Mouse (Mus musculus) brown adipose tissue, adult 24 weeks (tissue): ENCODE results near the gene Rem2. TPM values are rescaled to one million over a fixed set of nuclear protein-coding genes. Genes with fewer than 3 reads are reported as not detected.

Experiments used
- H3K27ac ChIP-seq: fragments of 200-500 bp; replicated peaks from 2 replicates; pipeline ENCODE4 v1.5.1; 2012; ENCODE audit warnings: low read depth, mild to moderate bottlenecking, low read length
- H3K4me1 ChIP-seq: fragments of 200-500 bp; 2 replicates; pipeline ENCODE4 v1.6.1; 2012; ENCODE audit warnings: low read length, mixed read lengths; ENCODE audit not compliant: control insufficient read depth, insufficient read depth, insufficient read length
- H3K4me3 ChIP-seq: fragments of 200-500 bp; 2 replicates; pipeline ENCODE4 v1.5.1; 2012; ENCODE audit warnings: low read depth, mild to moderate bottlenecking, low read length, moderate library complexity; ENCODE audit not compliant: insufficient read depth
- polyA plus RNA-seq: library from polyadenylated mRNA; stranded (reverse); fragments of >200 nt; gene quantifications from 2 replicates; pipeline ENCODE4 v1.2.4, GENCODE M21; 2012; ENCODE audit not compliant: missing spikeins, insufficient read depth, insufficient read length

Gene Rem2
- polyA plus RNA-seq, 1 experiment, result not detected

DNA sequence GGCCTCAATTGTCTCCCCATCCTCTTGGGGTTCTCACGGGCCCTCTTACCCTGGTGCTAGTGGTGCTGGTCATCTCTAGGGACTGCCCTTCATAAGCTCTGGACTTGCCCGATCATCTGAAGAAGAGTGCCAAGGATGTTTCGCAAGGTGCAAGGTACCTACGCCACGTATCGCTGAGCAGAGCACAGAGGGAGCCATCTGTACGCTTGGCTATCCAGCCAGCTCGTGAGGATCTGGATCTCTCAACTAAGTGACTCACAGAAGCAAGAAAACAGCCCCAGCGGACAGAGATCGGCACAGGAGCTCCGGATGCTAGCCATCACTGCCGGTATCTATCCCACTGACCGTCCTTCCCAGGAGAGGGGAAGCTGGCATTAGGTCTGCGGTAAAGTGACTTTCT, 20.8 kb downstream of the Rem2 start:
- no peak overlapping the region for H3K4me3 ChIP-seq
- no peaks in the 10 kb centered on the region for H3K4me1 ChIP-seq
- H3K27ac ChIP-seq, result no peak overlapping the region

DNA sequence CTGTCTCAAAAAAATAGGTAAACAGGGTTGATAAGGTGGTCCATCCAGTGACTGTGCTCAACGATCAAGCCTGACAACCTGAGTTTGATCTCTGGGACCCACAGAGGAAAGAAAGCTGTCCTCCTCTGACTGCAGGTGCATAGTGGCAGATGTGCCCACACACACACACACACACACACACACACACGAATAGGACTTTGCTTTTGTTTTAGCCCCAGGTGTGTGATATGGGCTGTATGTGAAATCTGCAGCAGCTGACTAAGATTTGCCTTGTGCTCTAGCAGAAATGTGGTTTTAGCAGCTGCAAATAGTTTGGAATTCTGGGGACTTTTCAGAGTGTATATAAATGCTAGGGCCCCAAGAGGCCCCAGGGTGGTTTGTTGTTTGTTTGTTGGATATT, 23.4 kb downstream of the Rem2 start:
- Histone ChIP-seq H3K4me1 (no peaks in the 10 kb centered on the region), H3K4me3 (no peak overlapping the region), H3K27ac (no peak overlapping the region)

DNA sequence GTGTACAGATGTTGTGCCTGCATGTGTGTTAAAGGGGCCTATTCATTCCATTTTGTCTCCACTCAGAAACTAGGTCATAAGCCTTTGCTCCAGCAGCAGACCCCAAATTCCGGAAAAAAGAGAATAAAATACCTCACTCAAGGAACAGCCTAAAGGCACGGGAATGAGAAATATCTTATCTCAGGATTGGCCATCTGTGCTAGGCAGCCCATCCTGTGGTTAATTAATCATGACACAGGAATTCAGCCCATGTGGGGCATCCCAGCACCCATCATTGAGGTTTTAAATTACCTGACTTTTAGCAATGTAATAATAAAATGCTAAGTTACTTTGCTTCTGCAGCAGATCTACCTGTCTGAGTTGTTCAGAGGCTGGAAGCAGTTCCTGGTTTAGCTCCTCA, 25.5 kb downstream of the Rem2 start:
- H3K4me1 ChIP-seq, result no peaks in the 10 kb centered on the region
- H3K4me3 ChIP-seq, result no peak overlapping the region
- H3K27ac ChIP-seq, result no peak overlapping the region

DNA sequence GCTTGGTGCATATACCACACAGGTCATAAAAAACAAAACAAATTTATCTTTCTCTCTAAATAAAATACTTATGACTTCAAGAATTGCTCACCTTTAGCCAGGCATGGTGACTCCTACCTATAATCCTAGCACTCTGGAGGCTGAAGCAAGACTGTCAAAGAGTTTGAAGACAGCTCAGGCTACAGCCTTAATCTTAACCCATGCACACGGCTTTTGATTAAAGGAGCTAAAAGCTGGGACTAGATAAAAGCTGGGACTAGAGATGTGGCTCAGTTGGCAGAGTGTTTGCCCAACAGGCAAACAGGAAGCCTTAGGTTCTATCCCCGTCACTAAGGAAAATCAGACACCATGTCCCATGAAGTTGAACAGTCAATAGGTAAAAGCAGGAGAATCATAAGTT, 27.2 kb downstream of the Rem2 start:
- Histone ChIP-seq H3K27ac (no peak overlapping the region), H3K4me1 (no peaks in the 10 kb centered on the region), H3K4me3 (no peak overlapping the region)

DNA sequence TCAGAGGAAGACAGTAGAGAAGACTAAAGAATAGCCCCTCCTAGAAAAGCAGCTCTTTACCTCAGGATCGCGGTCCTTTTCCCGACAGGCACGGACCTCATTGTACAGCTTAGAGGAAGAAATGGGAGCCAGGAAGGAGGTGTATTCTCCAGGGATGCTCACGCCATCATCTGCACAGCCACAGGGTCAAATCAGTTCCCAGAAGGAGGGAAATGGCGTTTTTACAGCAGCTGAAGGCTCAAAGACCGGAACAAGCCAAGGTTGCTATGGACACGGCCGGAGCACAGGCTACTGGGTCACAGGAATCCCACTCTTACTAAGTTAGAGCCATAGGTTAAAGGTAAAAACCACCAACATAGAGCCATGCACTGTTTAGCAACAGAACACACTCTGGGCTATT, 33.9 kb downstream of the Rem2 start:
- Histone ChIP-seq H3K27ac (no peak overlapping the region), H3K4me1 (no peaks in the 10 kb centered on the region), H3K4me3 (no peak overlapping the region)

DNA sequence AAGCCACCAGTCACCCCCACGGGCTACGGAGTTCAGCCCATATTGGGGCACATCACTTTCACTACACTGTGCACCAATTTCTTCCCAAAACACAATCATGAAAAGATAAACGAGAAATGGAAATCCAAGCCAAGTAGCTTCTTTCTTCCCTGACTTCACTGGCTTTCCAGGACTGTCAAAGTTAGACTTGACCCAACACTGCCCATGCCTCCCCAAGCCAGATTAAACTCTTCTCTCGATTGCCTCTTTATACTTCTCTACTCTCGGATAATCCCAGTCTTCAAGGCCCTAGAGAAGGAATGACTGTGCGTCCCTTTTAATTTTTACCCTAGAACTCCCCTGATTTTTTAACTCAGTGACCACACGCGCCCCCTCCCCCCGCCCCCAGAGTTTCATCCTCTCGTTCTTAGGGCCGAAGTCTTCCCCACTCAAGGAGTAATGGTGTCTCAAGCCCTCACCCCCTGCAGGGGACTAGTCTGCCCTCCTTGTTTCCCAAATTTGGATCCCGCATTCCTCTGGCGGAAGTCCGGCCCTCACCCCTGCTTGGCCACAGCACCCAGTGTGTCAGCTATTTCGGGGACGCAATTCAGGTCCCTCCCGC, 40.9 kb downstream of the Rem2 start:
- Histone ChIP-seq H3K4me3 (peak overlapping the region; percentile 85), H3K27ac (0 out of 2 replicates have a peak overlapping the region, but pooled peaks have one; percentile 49), H3K4me1 (peaks cover 3% of the 10 kb centered on the region; the same call in 1 of the 2 replicates)

DNA sequence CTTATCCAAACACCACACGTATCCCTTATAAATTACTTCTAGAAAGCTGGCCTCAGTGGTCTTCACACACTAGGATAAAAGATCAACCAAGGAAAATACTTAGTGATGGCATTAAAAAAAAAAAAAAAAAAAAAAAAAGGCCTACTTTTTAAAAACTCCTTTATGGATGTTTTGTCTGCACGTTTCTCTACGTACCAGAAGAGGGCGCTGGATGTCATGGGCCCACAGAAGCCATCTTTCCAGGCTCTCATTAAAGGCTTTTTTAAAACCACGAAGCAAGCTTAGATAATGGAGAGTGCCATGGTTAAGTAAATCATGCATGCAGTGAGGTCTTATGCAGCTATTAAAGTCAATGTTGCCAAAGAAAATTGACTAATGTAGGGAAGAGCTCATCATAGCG, 47.7 kb downstream of the Rem2 start:
- no peak overlapping the region for H3K4me3 ChIP-seq
- H3K4me1 ChIP-seq, result no peaks in the 10 kb centered on the region
- no peak overlapping the region for H3K27ac ChIP-seq

DNA sequence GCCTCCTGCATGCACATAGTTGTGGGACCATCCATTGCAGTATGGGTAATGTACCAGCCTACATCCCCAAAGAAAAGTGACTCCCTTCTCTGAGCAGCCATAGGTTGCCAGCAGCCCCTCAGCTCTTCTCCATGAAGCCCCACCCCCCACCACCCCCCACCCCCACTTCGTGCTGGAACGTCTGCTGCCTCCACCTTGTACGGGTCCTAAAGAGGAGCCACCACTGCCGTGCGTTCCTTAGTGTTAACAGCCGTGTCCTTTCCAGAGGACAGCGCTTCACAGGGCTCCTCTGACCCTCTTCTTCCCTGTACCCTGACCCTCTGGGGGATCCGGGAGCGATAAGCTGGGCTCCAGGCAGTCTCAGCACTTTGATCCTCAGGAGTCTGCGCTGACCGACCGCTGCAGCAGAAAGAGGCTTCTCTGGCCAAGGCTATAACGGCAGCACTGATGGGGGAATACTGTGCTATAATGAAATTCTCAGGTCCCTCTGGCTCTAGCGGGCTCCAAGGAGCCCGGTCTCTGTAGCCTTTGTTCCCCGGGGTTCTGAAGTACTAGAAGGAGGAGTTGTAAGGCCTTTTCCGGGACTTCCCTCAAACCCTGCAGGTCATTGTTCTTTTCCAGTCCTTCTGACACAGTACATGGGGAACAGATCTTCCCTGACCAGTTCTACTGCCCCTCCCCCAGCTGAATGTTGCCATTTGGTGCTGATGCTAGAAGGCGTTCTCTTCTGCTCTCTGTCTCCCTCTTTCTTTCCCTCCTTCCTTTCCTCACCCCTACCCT, 51.5 kb downstream of the Rem2 start:
- no peaks in the 10 kb centered on the region for H3K4me1 ChIP-seq
- no peak overlapping the region for H3K27ac ChIP-seq
- H3K4me3 ChIP-seq, result peak overlapping the region; percentile 2; the same call in 1 of the 2 replicates

DNA sequence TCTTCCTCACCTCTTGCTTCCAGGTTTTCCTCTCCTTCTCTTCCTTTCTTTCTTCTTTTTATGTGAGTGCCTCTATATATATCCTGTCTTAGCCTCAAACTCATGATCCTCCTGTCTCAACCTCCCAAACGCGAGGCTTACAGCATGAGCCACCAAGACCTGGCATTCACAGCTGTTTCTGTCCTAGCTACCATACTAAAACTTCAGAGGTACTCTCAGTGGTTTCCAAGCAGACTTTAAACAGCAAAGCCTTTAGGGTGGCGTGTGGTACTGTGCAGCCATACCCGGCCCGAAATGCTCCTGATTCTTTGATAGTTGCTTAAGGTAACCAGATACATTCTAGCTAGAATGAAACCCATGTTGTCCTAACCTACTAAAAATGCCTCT, 52.1 kb downstream of the Rem2 start:
- Histone ChIP-seq H3K27ac (no peak overlapping the region), H3K4me3 (peak overlapping the region; percentile 31; the same call in 1 of the 2 replicates), H3K4me1 (no peaks in the 10 kb centered on the region)

DNA sequence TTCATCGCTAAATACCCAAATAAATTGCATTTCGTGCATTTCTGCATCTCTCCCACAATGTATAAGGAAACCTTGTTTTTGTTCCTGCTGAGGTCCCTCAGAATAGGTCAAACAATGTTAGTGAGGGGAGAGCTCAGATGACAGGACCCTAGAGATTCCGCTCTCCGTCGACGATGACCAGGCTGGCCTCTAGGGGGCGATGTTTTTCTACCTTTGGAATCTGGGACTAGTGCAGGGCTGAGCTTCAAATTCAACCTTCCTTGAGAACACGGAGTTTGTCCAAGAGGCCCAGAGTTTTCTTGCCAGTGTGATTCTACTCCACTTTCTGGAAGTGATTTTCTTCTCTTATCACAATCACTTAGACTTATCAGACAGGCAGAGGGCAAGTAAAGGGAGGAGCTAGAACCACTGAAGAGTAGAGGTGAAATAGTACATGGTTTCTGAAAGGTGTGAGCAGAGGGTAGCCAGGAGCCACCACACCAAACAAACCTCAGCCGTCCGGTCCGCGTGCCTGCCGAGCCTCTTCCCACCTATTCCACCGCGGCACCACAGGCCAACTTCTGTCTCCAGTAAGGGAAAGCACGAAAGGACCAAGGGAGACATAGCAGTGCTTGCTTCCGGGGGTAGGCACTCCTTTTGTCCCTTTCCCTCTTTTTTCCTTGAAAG, 52.7 kb downstream of the Rem2 start:
- Histone ChIP-seq H3K4me3 (peak overlapping the region; percentile 31; the same call in 1 of the 2 replicates), H3K27ac (no peak overlapping the region), H3K4me1 (no peaks in the 10 kb centered on the region)

Other genes starting within 250 kb of the Rem2 start
- 117 and 150 TPM in 2 replicates for gene Dad1, start 222.0 kb upstream of the Rem2 start, polyA plus RNA-seq
- 68.5 and 80.5 TPM in 2 replicates for gene Abhd4, start 221.9 kb upstream of the Rem2 start, polyA plus RNA-seq
- gene Olfr49, start 191.2 kb upstream of the Rem2 start, polyA plus RNA-seq, result not detected in 2 replicates
- 121 and 157 TPM in 2 replicates for gene Oxa1l, start 115.3 kb upstream of the Rem2 start, polyA plus RNA-seq
- gene Slc7a7, start 58.3 kb upstream of the Rem2 start, polyA plus RNA-seq, result 0.52 and 1.8 TPM in 2 replicates
- 145 and 148 TPM in 2 replicates for gene Mrpl52, start 49.2 kb upstream of the Rem2 start, polyA plus RNA-seq
- 10.8 and 10.9 TPM in 2 replicates for gene Mmp14, start 44.5 kb upstream of the Rem2 start, polyA plus RNA-seq
- 36.5 and 53.8 TPM in 2 replicates for gene Lrp10, start 12.0 kb upstream of the Rem2 start, polyA plus RNA-seq
- 20.4 and 25.8 TPM in 2 replicates for gene Prmt5, start 41.4 kb downstream of the Rem2 start, polyA plus RNA-seq
- 4.1 and 6.8 TPM in 2 replicates for gene Haus4, start 78.5 kb downstream of the Rem2 start, polyA plus RNA-seq
- 3.1 and 5.6 TPM in 2 replicates for gene Ajuba, start 101.5 kb downstream of the Rem2 start, polyA plus RNA-seq
- 2.6 and 5.2 TPM in 2 replicates for gene 4931414P19Rik, start 129.9 kb downstream of the Rem2 start, polyA plus RNA-seq
- 231 and 291 TPM in 2 replicates for gene Psmb5, start 141.9 kb downstream of the Rem2 start, polyA plus RNA-seq
- not detected in 2 replicates for gene Psmb11, start 145.3 kb downstream of the Rem2 start, polyA plus RNA-seq
- gene Gm17606, start 164.9 kb downstream of the Rem2 start, polyA plus RNA-seq, result not detected in 2 replicates
- gene Cdh24, start 165.3 kb downstream of the Rem2 start, polyA plus RNA-seq, result not detected in 2 replicates
- gene 1700123O20Rik, start 210.1 kb downstream of the Rem2 start, polyA plus RNA-seq, result 33.3 and 43.1 TPM in 2 replicates
- gene Acin1, start 210.8 kb downstream of the Rem2 start, polyA plus RNA-seq, result 47.2 and 50.6 TPM in 2 replicates
- gene Gm29776, start 222.7 kb downstream of the Rem2 start, polyA plus RNA-seq, result not detected in 2 replicates
- not detected in 2 replicates for gene Cebpe, start 236.1 kb downstream of the Rem2 start, polyA plus RNA-seq